Mouse (Mus musculus): ENCODE measurements at regions not wholly inside any gene's neighbourhood (a gene's known extent, or its start where the extent isn't known, plus 50 kb on each side); places are given as distances from the start of the nearest gene placed in this dataset.
A peak's percentile ranks its signal among the peaks of the same experiment; 100 is the strongest.

- Histone ChIP-seq H3K27me3 (ENCODE audit: control insufficient read depth, insufficient read depth, low read length) (no peaks in the 10 kb centered on the region), H3K4me3 (ENCODE audit: low read depth, low read length) (no peak overlapping the region), H3K4me2 (ENCODE audit: low read depth, low read length) (no peak overlapping the region), H3K36me3 (replicated peaks; ENCODE audit: control insufficient read depth, insufficient read depth, low read depth, low read length) (no peaks in the 10 kb centered on the region), H3K9me3 (replicated peaks; ENCODE audit: control insufficient read depth, low read length) (no peaks in the 10 kb centered on the region), H3K9ac (replicated peaks; ENCODE audit: low read length) (no peak overlapping the region), H3K4me1 (ENCODE audit: control insufficient read depth, insufficient read depth, low read length) (no peaks in the 10 kb centered on the region), H3K27ac (replicated peaks; ENCODE audit: low read depth, low read length) (no peak overlapping the region)
- ATAC-seq (replicated peaks; ENCODE audit: insufficient number of reproducible peaks, low FRiP score, low TSS enrichment, low read depth), result no peak
- peak; percentile 31 for DNase-seq (ENCODE audit: low spot score)
- 38% methylated on average over 4 of the region's 4 CpGs for WGBS
Observed at GRCm38 (mm10) chr2:19743467-19743866, 85.9 kb downstream of the Otud1 start.

GRCm38 (mm10) chr2:19744986-19745660 is 87.6 kb downstream of the Otud1 start:
- ATAC-seq (replicated peaks; ENCODE audit: insufficient number of reproducible peaks, low FRiP score, low TSS enrichment, low read depth) (no peak), DNase-seq (ENCODE audit: low spot score) (no peak)
- Histone ChIP-seq H3K27ac (replicated peaks; ENCODE audit: low read depth, low read length) (no peak overlapping the region), H3K4me1 (ENCODE audit: control insufficient read depth, insufficient read depth, low read length) (no peaks in the 10 kb centered on the region), H3K4me3 (ENCODE audit: low read depth, low read length) (no peak overlapping the region), H3K9ac (replicated peaks; ENCODE audit: low read length) (no peak overlapping the region), H3K36me3 (replicated peaks; ENCODE audit: control insufficient read depth, insufficient read depth, low read depth, low read length) (no peaks in the 10 kb centered on the region), H3K4me2 (ENCODE audit: low read depth, low read length) (no peak overlapping the region), H3K9me3 (replicated peaks; ENCODE audit: control insufficient read depth, low read length) (no peaks in the 10 kb centered on the region), H3K27me3 (ENCODE audit: control insufficient read depth, insufficient read depth, low read length) (no peaks in the 10 kb centered on the region)
- WGBS, result 98% methylated on average over 2 of the region's 2 CpGs

- no peaks in the 10 kb centered on the region for H3K9me3 ChIP-seq (replicated peaks; ENCODE audit: control insufficient read depth, low read length)
- WGBS, result 89% methylated on average over 11 of the region's 11 CpGs
- H3K4me2 ChIP-seq (ENCODE audit: low read depth, low read length), result no peak overlapping the region
Observed at GRCm38 (mm10) chr2:19752753-19753152, 95.2 kb downstream of the Otud1 start.

GRCm38 (mm10) chr2:19753479-19753878 is 95.9 kb downstream of the Otud1 start:
- DNase-seq (ENCODE audit: low spot score) (no peak), ATAC-seq (replicated peaks; ENCODE audit: insufficient number of reproducible peaks, low FRiP score, low TSS enrichment, low read depth) (no peak)
- Histone ChIP-seq H3K4me1 (ENCODE audit: control insufficient read depth, insufficient read depth, low read length) (no peaks in the 10 kb centered on the region), H3K36me3 (replicated peaks; ENCODE audit: control insufficient read depth, insufficient read depth, low read depth, low read length) (no peaks in the 10 kb centered on the region), H3K27me3 (ENCODE audit: control insufficient read depth, insufficient read depth, low read length) (no peaks in the 10 kb centered on the region), H3K4me2 (ENCODE audit: low read depth, low read length) (no peak overlapping the region), H3K9me3 (replicated peaks; ENCODE audit: control insufficient read depth, low read length) (no peaks in the 10 kb centered on the region), H3K9ac (replicated peaks; ENCODE audit: low read length) (no peak overlapping the region), H3K4me3 (ENCODE audit: low read depth, low read length) (no peak overlapping the region), H3K27ac (replicated peaks; ENCODE audit: low read depth, low read length) (no peak overlapping the region)

More at GRCm38 (mm10) chr2:19752753-19753152, 95.2 kb downstream of the Otud1 start:
- H3K27ac ChIP-seq (replicated peaks; ENCODE audit: low read depth, low read length), result no peak overlapping the region
- no peaks in the 10 kb centered on the region for H3K27me3 ChIP-seq (ENCODE audit: control insufficient read depth, insufficient read depth, low read length)
- no peak for ATAC-seq (replicated peaks; ENCODE audit: insufficient number of reproducible peaks, low FRiP score, low TSS enrichment, low read depth)
- H3K4me1 ChIP-seq (ENCODE audit: control insufficient read depth, insufficient read depth, low read length), result no peaks in the 10 kb centered on the region
- H3K4me3 ChIP-seq (ENCODE audit: low read depth, low read length), result no peak overlapping the region
- H3K36me3 ChIP-seq (replicated peaks; ENCODE audit: control insufficient read depth, insufficient read depth, low read depth, low read length), result no peaks in the 10 kb centered on the region
- no peak for DNase-seq (ENCODE audit: low spot score)
- no peak overlapping the region for H3K9ac ChIP-seq (replicated peaks; ENCODE audit: low read length)

- Histone ChIP-seq H3K4me3 (ENCODE audit: low read depth, low read length) (no peak overlapping the region), H3K36me3 (replicated peaks; ENCODE audit: control insufficient read depth, insufficient read depth, low read depth, low read length) (no peaks in the 10 kb centered on the region), H3K4me1 (ENCODE audit: control insufficient read depth, insufficient read depth, low read length) (no peaks in the 10 kb centered on the region), H3K27ac (replicated peaks; ENCODE audit: low read depth, low read length) (no peak overlapping the region), H3K9me3 (replicated peaks; ENCODE audit: control insufficient read depth, low read length) (no peaks in the 10 kb centered on the region), H3K27me3 (ENCODE audit: control insufficient read depth, insufficient read depth, low read length) (no peaks in the 10 kb centered on the region), H3K4me2 (ENCODE audit: low read depth, low read length) (no peak overlapping the region), H3K9ac (replicated peaks; ENCODE audit: low read length) (no peak overlapping the region)
- ATAC-seq (replicated peaks; ENCODE audit: insufficient number of reproducible peaks, low FRiP score, low TSS enrichment, low read depth) (no peak), DNase-seq (ENCODE audit: low spot score) (no peak)
- 69% methylated on average over 4 of the region's 4 CpGs for WGBS
Observed at GRCm38 (mm10) chr2:19757910-19758309, 100.4 kb downstream of the Otud1 start.

- DNase-seq (ENCODE audit: low spot score), result peak; percentile 22
- 62% methylated on average over 2 of the region's 2 CpGs for WGBS
- Histone ChIP-seq H3K9me3 (replicated peaks; ENCODE audit: control insufficient read depth, low read length) (no peaks in the 10 kb centered on the region), H3K4me3 (ENCODE audit: low read depth, low read length) (no peak overlapping the region), H3K9ac (replicated peaks; ENCODE audit: low read length) (no peak overlapping the region), H3K36me3 (replicated peaks; ENCODE audit: control insufficient read depth, insufficient read depth, low read depth, low read length) (no peaks in the 10 kb centered on the region), H3K27me3 (ENCODE audit: control insufficient read depth, insufficient read depth, low read length) (no peaks in the 10 kb centered on the region), H3K4me1 (ENCODE audit: control insufficient read depth, insufficient read depth, low read length) (no peaks in the 10 kb centered on the region), H3K4me2 (ENCODE audit: low read depth, low read length) (no peak overlapping the region), H3K27ac (replicated peaks; ENCODE audit: low read depth, low read length) (no peak overlapping the region)
- no peak for ATAC-seq (replicated peaks; ENCODE audit: insufficient number of reproducible peaks, low FRiP score, low TSS enrichment, low read depth)
Observed at GRCm38 (mm10) chr2:19759169-19759568, 101.6 kb downstream of the Otud1 start.

- Histone ChIP-seq H3K9me3 (replicated peaks; ENCODE audit: control insufficient read depth, low read length) (no peaks in the 10 kb centered on the region), H3K36me3 (replicated peaks; ENCODE audit: control insufficient read depth, insufficient read depth, low read depth, low read length) (no peaks in the 10 kb centered on the region), H3K4me1 (ENCODE audit: control insufficient read depth, insufficient read depth, low read length) (no peaks in the 10 kb centered on the region), H3K9ac (replicated peaks; ENCODE audit: low read length) (no peak overlapping the region), H3K27ac (replicated peaks; ENCODE audit: low read depth, low read length) (no peak overlapping the region), H3K4me3 (ENCODE audit: low read depth, low read length) (no peak overlapping the region), H3K27me3 (ENCODE audit: control insufficient read depth, insufficient read depth, low read length) (no peaks in the 10 kb centered on the region), H3K4me2 (ENCODE audit: low read depth, low read length) (no peak overlapping the region)
- ATAC-seq (replicated peaks; ENCODE audit: insufficient number of reproducible peaks, low FRiP score, low TSS enrichment, low read depth) (no peak), DNase-seq (ENCODE audit: low spot score) (no peak)
- WGBS, result 92% methylated on average over 5 of the region's 6 CpGs
Observed at GRCm38 (mm10) chr2:19759577-19759976, 102.0 kb downstream of the Otud1 start.

- no peak overlapping the region for H3K4me3 ChIP-seq (ENCODE audit: low read depth, low read length)
- no peaks in the 10 kb centered on the region for H3K9me3 ChIP-seq (replicated peaks; ENCODE audit: control insufficient read depth, low read length)
- H3K4me2 ChIP-seq (ENCODE audit: low read depth, low read length), result no peak overlapping the region
- DNase-seq (ENCODE audit: low spot score), result no peak
- H3K9ac ChIP-seq (replicated peaks; ENCODE audit: low read length), result no peak overlapping the region
- 71% methylated on average over 3 of the region's 3 CpGs for WGBS
- no peaks in the 10 kb centered on the region for H3K36me3 ChIP-seq (replicated peaks; ENCODE audit: control insufficient read depth, insufficient read depth, low read depth, low read length)
- no peaks in the 10 kb centered on the region for H3K4me1 ChIP-seq (ENCODE audit: control insufficient read depth, insufficient read depth, low read length)
- no peak overlapping the region for H3K27ac ChIP-seq (replicated peaks; ENCODE audit: low read depth, low read length)
- no peak for ATAC-seq (replicated peaks; ENCODE audit: insufficient number of reproducible peaks, low FRiP score, low TSS enrichment, low read depth)
- no peaks in the 10 kb centered on the region for H3K27me3 ChIP-seq (ENCODE audit: control insufficient read depth, insufficient read depth, low read length)
Observed at GRCm38 (mm10) chr2:19762996-19763395, 105.4 kb downstream of the Otud1 start.

Data from embryonic facial prominence, embryonic 11.5 days (tissue).